21 mouse cellular contexts compared by ENCODE assay signal in the genomic region with DNA sequence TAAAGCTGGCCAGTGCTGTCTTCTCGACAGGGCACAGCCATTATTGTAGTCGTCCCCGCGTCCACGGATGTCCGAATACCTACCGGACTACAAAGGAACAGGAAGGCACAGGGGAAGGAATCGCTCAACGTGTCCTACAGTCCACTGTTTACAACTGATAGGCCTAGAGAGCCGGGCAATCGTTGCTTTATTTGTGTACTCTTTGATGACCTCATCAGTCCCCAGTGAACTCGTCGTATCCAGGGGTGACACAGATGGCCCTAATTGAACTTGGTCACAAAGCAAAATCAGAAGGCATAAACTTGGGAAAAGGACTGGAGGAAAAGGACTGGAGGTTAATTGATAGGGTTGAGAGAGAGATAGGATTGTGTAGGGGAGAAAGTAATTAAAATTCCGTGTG. TPM values are rescaled to one million over a fixed set of nuclear protein-coding genes. Genes with fewer than 3 reads are reported as not detected.
DNase-seq lines count a peak whose midpoint lies in the region; ATAC-seq and TF ChIP-seq lines count a peak whose summit lies in the region.
"Had no signal": no experiment of that assay in that cellular context is flagged by ENCODE, and none has a peak within 500 bp of the region (broad histone marks: within the 10 kb centered on the region; RNA-seq: fewer than 3 reads in every experiment).

No protein-coding gene starts in this region.

- no peaks in the 10 kb centered on the region for H3K9me3 ChIP-seq in forebrain, embryonic 11.5 days (ENCODE audit: control insufficient read depth, low read length)
- H3K9me3 ChIP-seq in forebrain, postnatal 0 days (ENCODE audit: low read length) = no peaks in the 10 kb centered on the region
- H3K9me3 ChIP-seq in liver, postnatal 0 days (ENCODE audit: low read length) = no peaks in the 10 kb centered on the region
- no peaks in the 10 kb centered on the region for H3K9me3 ChIP-seq in stomach, postnatal 0 days (ENCODE audit: control insufficient read depth, low read length)
- H3K9me3 ChIP-seq: embryonic facial prominence, embryonic 13.5 days; forebrain, embryonic 15.5 days; heart, embryonic 13.5 days; hindbrain, embryonic 12.5 days had no signal

- DNase-seq in forebrain, embryonic 11.5 days (ENCODE audit: low spot score) = no peak
- no peak for DNase-seq in forebrain, postnatal 0 days
- DNase-seq in liver, postnatal 0 days = peak; percentile 29
- no peak for DNase-seq in liver
- DNase-seq in Muller cell, postnatal 12 days (ENCODE audit: inconsistent ontology term) = peak; percentile 22
- DNase-seq in stomach, postnatal 0 days (ENCODE audit: low spot score) = no peak
- no peak for DNase-seq in adrenal gland, adult 2 months
- DNase-seq: adrenal gland, postnatal 25 days; cerebellum, adult 18-20 months; cerebellum, adult 9-11 months; cerebellum, postnatal 36 days; gastrocnemius, postnatal 14 days; heart, postnatal 36 days had no signal

- H3K27me3 ChIP-seq in forebrain, embryonic 11.5 days (ENCODE audit: control insufficient read depth, insufficient read depth, low read length) = no peaks in the 10 kb centered on the region
- no peaks in the 10 kb centered on the region for H3K27me3 ChIP-seq in forebrain, postnatal 0 days (ENCODE audit: insufficient read depth, low read length)
- no peaks in the 10 kb centered on the region for H3K27me3 ChIP-seq in liver, postnatal 0 days (ENCODE audit: insufficient read depth, low read length)
- H3K27me3 ChIP-seq in stomach, postnatal 0 days (ENCODE audit: control insufficient read depth, insufficient read depth, low read length) = no peaks in the 10 kb centered on the region
- H3K27me3 ChIP-seq: embryonic facial prominence, embryonic 13.5 days; forebrain, embryonic 15.5 days; heart, embryonic 13.5 days; hindbrain, embryonic 12.5 days; Patski had no signal

- ATAC-seq in forebrain, embryonic 11.5 days (replicated peaks; ENCODE audit: low FRiP score) = 0 out of 2 replicates have a peak, but pooled peaks have one; percentile 39
- ATAC-seq in forebrain, postnatal 0 days = no peak
- peak; percentile 97 for ATAC-seq in liver, postnatal 0 days
- ATAC-seq in stomach, postnatal 0 days (ENCODE audit: low FRiP score, low TSS enrichment) = peak; percentile 71; the same call in 1 of the 2 replicates
- ATAC-seq: activated CD4-positive, CD25-positive, alpha-beta regulatory T cell, adult 4 months; forebrain, embryonic 15.5 days; hindbrain, embryonic 16.5 days; Patski had no signal

- 0 out of 2 replicates have a peak, but pooled peaks have one; percentile 18 for TF ChIP-seq EP300 in liver, postnatal 0 days (IDR thresholded peaks at IDR 0.05; ENCODE audit: low read depth)
- no peak for TF ChIP-seq EP300 in stomach, postnatal 0 days (optimal IDR thresholded peaks at IDR 0.05)

- no peaks in the 10 kb centered on the region for H3K4me1 ChIP-seq in forebrain, embryonic 11.5 days (replicated peaks; ENCODE audit: control insufficient read depth, insufficient read depth, low read length)
- H3K4me1 ChIP-seq in forebrain, postnatal 0 days (ENCODE audit: insufficient read depth) = no peaks in the 10 kb centered on the region
- no peaks in the 10 kb centered on the region for H3K4me1 ChIP-seq in liver, postnatal 0 days (ENCODE audit: insufficient read depth)
- no peaks in the 10 kb centered on the region for H3K4me1 ChIP-seq in stomach, postnatal 0 days (replicated peaks; ENCODE audit: control insufficient read depth, insufficient read depth)
- H3K4me1 ChIP-seq: embryonic facial prominence, embryonic 13.5 days; forebrain, embryonic 15.5 days had no signal

- no peak overlapping the region for H3K27ac ChIP-seq in forebrain, embryonic 11.5 days (ENCODE audit: low read depth, low read length)
- no peak overlapping the region for H3K27ac ChIP-seq in forebrain, postnatal 0 days (ENCODE audit: low read depth, low read length)
- 0 out of 2 replicates have a peak overlapping the region, but pooled peaks have one; percentile 36 for H3K27ac ChIP-seq in liver, postnatal 0 days (ENCODE audit: low read depth)
- no peak overlapping the region for H3K27ac ChIP-seq in stomach, postnatal 0 days (replicated peaks)
- H3K27ac ChIP-seq: embryonic facial prominence, embryonic 13.5 days; forebrain, embryonic 15.5 days; heart, embryonic 13.5 days; hindbrain, embryonic 12.5 days had no signal

- H3K4me2 ChIP-seq in forebrain, embryonic 11.5 days (ENCODE audit: low read depth, low read length, severe bottlenecking) = no peak overlapping the region
- H3K4me2 ChIP-seq in forebrain, postnatal 0 days (ENCODE audit: low read depth) = no peak overlapping the region
- H3K4me2 ChIP-seq in liver, postnatal 0 days (ENCODE audit: low read depth, low read length) = no peak overlapping the region
- no peak overlapping the region for H3K4me2 ChIP-seq in stomach, postnatal 0 days (replicated peaks; ENCODE audit: low read depth)
- H3K4me2 ChIP-seq: embryonic facial prominence, embryonic 13.5 days; forebrain, embryonic 15.5 days; heart, embryonic 13.5 days; hindbrain, embryonic 12.5 days had no signal

- no peak for TF ChIP-seq CTCF in forebrain, postnatal 0 days (IDR thresholded peaks at IDR 0.05; ENCODE audit: low read depth)
- no peak for TF ChIP-seq CTCF in liver, postnatal 0 days (IDR thresholded peaks at IDR 0.05; ENCODE audit: low read depth)
- TF ChIP-seq CTCF in stomach, postnatal 0 days (IDR thresholded peaks at IDR 0.05; ENCODE audit: low read depth) = no peak

- 74% methylated on average over 14 of the region's 14 CpGs for WGBS in forebrain, embryonic 11.5 days
- 65% methylated on average over 14 of the region's 14 CpGs for WGBS in forebrain, postnatal 0 days
- WGBS in liver, postnatal 0 days (ENCODE audit: insufficient replicate concordance) = 55% methylated on average over 14 of the region's 14 CpGs
- WGBS in stomach, postnatal 0 days = 54% methylated on average over 14 of the region's 14 CpGs

- H3K36me3 ChIP-seq in forebrain, embryonic 11.5 days (ENCODE audit: control insufficient read depth, insufficient read depth, low read length) = no peaks in the 10 kb centered on the region
- H3K36me3 ChIP-seq in forebrain, postnatal 0 days (ENCODE audit: insufficient read depth) = no peaks in the 10 kb centered on the region
- no peaks in the 10 kb centered on the region for H3K36me3 ChIP-seq in liver, postnatal 0 days (replicated peaks; ENCODE audit: insufficient read depth, low read length)
- no peaks in the 10 kb centered on the region for H3K36me3 ChIP-seq in stomach, postnatal 0 days (ENCODE audit: control insufficient read depth, insufficient read depth, low read length)
- H3K36me3 ChIP-seq: embryonic facial prominence, embryonic 13.5 days; forebrain, embryonic 15.5 days; heart, embryonic 13.5 days; hindbrain, embryonic 12.5 days had no signal

- no peak overlapping the region for H3K9ac ChIP-seq in forebrain, embryonic 11.5 days (ENCODE audit: low read length)
- no peak overlapping the region for H3K9ac ChIP-seq in forebrain, postnatal 0 days
- no peak overlapping the region for H3K9ac ChIP-seq in liver, postnatal 0 days (replicated peaks)
- no peak overlapping the region for H3K9ac ChIP-seq in stomach, postnatal 0 days (ENCODE audit: low read length)
- H3K9ac ChIP-seq: embryonic facial prominence, embryonic 13.5 days; forebrain, embryonic 15.5 days; heart, embryonic 13.5 days; hindbrain, embryonic 12.5 days had no signal

- no peak overlapping the region for H3K4me3 ChIP-seq in forebrain, embryonic 11.5 days (ENCODE audit: low read depth, low read length)
- no peak overlapping the region for H3K4me3 ChIP-seq in forebrain, postnatal 0 days (ENCODE audit: low read depth, low read length)
- no peak overlapping the region for H3K4me3 ChIP-seq in liver, postnatal 0 days (ENCODE audit: low read depth, low read length)
- no peak overlapping the region for H3K4me3 ChIP-seq in stomach, postnatal 0 days (ENCODE audit: low read depth, low read length)
- H3K4me3 ChIP-seq: embryonic facial prominence, embryonic 13.5 days; forebrain, embryonic 15.5 days; heart, embryonic 13.5 days; hindbrain, embryonic 12.5 days had no signal

RNA-seq across cellular contexts. Expression of gene Kif21a, which starts 54.1 kb away (rescaled TPM):
- 45.3 and 48.8 TPM in 2 replicates for polyA plus RNA-seq in forebrain, embryonic 11.5 days (2014; fragmentation: Nextera tagmentation; extraction: Ambion mirVana)
- total RNA-seq in forebrain, postnatal 0 days (2014; rRNA removed) = 44.8 and 56.8 TPM in 2 replicates
- 15.8 and 24.5 TPM in 2 replicates for polyA plus RNA-seq in forebrain, postnatal 0 days (2015; fragmentation: Nextera tagmentation; extraction: Ambion mirVana)
- polyA plus RNA-seq in liver, postnatal 0 days (2015; fragmentation: Nextera tagmentation; extraction: Ambion mirVana) = 5.2 TPM in 2 replicates
- 17.2 and 18.2 TPM in 2 replicates for polyA plus RNA-seq in stomach, postnatal 0 days (2015; fragmentation: Nextera tagmentation; extraction: Ambion mirVana)
- 10 to 100 TPM; 18.0 to 19.5 TPM for total RNA-seq in adrenal gland, adult 2 months (2021)
- polyA plus RNA-seq in adrenal gland, adult 2 months (2012; rRNA removed) = 1.8 and 2.3 TPM in 2 replicates
- total RNA-seq: MEL had no signal
- polyA plus RNA-seq: activated CD4-positive, CD25-positive, alpha-beta regulatory T cell, adult 4 months had no signal

Comparison
In these comparisons a context has a peak if more than half of its experiments do, and no peak if none do; other contexts are left out.
1. DNase-seq: peak in liver, postnatal 0 days (single experiment) and Muller cell, postnatal 12 days (single experiment); none in forebrain, embryonic 11.5 days (single experiment), forebrain, postnatal 0 days (single experiment), liver (single experiment), stomach, postnatal 0 days (single experiment) and adrenal gland, adult 2 months (single experiment).